Mouse (Mus musculus): ENCODE measurements around the gene Bves. TPM values are rescaled to one million over a fixed set of nuclear protein-coding genes. Genes with fewer than 3 reads are reported as not detected.
"Not testable (repeated sequence)": the region's sequence is repeated elsewhere in the genome, so short reads cannot be mapped to it uniquely, and the experiment has no call there.

Bves gene
- total RNA-seq, 2 experiments from 2014 or later, result 0.34 to 1.1 TPM

DNA sequence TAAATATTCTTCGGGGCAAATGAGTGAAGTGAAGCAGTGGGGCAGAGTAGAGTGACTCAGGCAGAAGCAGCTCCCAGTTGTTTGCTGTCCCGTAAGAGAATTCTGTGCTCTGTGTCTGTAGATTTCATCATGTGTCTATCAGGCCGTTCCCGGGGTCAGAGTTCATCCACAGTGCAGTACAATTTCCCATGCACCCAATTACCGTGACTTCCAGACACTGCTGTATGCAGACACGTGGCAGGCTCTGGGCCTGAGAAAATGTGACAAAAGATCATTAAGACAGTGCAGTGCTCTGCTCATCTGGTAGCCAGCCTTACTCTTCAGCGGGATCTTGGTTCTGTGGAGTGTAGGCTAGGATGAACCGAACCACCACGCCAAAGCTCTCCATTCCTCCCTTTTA is 9.6 kb downstream of the Bves start:
- intact Hi-C loops (cut with DNase I), result no loop called here
- DNase-seq, result no peak

DNA sequence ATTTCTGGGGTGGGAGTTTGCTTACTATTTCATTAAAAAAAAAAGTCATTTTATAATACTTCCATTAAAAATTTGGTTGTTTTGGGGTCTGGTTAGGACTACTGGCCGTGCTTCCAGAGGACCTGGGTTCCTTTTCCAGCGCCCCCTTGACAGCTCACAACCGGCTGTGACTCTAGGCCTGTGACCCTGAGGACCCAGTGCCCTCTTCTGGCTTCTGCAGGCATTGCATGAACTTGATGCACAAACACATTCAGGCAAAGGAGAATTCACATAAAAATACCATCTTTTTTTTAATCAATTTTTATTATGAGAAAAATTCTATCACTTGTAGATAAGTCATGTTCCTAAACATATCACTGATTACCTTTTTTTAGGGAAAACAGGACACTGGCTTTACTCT is 12.6 kb downstream of the Bves start:
- DNase-seq; intact Hi-C loops (cut with DNase I): not testable (repeated sequence)

DNA sequence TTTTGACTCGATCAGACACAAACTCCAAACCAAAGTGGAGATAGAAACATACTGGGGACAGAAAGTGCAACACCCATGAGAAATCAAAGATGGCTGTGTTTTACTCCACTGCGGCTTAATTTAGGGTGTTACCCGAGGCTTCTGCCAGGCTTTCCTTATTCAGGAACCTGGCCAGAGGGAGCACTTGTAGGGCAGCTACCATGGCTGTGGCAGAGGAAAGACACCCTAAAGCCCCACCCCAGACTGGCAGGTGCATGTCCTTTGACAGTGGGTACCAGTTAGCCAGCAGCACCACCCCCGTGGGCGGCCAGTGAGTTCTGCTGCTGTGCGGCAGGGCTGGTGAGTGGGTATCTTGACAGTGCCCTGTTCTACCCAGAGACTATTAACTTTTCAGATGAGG is 20.5 kb downstream of the Bves start:
- intact Hi-C loops (cut with DNase I), result no loop called here
- DNase-seq, result no peak

DNA sequence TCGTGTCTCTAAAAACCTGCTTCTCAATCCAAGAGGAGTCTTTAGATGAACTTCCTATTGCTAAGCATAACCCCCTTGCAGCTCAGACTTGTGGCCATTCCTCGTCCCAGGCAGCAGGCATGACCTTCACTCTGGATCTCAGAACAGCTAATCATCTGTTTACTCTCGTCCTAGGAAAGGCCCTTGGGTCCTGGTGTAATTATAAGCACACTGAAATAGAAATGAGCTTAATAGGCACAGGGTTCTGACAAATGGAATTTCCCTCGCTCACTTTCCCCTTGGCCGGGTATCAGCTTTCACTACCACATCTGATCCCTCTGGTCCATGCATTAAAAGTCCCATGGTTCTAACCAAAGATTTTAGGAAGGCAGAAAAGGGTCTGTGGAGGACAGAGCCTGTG is 27.8 kb downstream of the Bves start:
- DNase-seq, result no peak

DNA sequence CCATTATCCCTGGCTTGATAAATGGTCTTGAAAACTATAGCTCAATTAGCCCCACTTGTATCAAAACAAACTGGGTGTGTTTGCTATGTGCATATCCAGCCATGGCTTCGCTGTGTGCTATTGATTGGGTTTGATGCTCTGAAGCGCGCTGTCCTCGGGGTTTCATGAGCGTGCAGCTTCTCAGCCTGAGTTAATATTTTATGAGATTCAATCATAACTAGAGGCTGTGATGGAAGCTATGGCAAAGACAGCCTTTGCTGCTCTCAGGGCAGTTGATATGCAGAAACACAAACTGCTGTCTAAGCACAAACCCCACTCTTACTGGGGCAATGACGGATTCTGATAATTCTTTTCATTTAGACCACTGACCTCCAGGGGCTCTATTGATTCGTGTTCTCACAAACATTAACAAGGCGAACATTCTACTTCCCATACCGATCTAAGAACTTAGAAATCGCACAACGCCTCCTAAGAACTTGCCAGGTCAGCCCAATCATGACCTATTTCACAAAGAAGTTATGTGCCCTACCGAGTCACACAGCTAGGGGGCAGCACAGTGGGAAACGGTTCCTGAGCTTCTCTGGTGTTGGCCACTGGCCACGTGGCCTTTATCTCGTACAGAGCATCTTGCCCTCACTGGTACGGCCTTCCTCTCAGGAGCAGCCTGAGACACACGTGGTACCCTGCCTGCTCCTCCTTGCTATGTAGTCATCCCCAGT is 31.6 kb downstream of the Bves start:
- intact Hi-C loops (cut with DNase I), result no loop called here
- no peak for DNase-seq

More for the DNA sequence above, 27.8 kb downstream of the Bves start:
- intact Hi-C loops (cut with DNase I), result no loop called here

DNA sequence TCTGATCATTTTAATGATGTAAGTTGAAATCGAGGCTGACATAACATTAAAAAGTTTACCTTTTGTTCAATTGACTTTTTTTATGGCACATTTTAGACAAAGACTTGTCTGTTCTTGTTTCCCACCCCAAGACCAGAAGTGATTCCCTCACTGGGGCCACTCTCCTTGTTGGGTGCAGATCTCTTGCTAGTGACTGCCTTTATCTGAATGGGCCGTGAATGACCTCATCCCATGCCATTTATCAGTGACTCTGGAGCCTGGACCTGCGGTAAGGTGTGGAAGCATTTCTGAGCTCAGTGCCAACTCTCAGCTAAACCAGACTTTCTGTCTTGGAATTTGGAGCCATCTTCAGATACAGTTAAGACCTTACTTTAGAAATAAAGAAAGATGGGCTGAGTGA is 34.1 kb downstream of the Bves start:
- intact Hi-C loops (cut with DNase I), result loop anchor here (5.0 kb wide), 2 partner anchors 257 to 272 kb away; no protein-coding TSS in a partner anchor
- DNase-seq, result no peak

DNA sequence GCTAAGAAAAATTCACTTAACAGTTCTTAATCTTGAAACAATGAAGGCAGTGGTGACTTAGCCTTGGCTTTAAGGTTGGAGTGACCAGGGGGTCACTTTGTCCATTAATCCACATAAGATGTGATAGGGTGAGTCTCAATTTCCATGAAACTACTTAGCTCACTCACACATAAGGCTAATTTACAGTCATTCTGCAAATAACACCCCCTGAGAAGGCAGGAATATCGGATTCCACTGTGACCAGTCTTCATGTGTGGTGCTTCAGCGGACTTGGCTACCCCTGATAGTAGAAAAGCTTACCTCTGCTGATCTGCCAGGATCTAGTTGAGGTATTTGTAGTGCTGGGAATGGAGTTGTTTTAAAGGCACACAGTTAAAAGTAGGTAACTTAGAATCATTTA is 35.0 kb downstream of the Bves start:
- intact Hi-C loops (cut with DNase I), result loop anchor here (5.0 kb wide), 2 partner anchors 258 to 273 kb away; no protein-coding TSS in a partner anchor
- no peak for DNase-seq

DNA sequence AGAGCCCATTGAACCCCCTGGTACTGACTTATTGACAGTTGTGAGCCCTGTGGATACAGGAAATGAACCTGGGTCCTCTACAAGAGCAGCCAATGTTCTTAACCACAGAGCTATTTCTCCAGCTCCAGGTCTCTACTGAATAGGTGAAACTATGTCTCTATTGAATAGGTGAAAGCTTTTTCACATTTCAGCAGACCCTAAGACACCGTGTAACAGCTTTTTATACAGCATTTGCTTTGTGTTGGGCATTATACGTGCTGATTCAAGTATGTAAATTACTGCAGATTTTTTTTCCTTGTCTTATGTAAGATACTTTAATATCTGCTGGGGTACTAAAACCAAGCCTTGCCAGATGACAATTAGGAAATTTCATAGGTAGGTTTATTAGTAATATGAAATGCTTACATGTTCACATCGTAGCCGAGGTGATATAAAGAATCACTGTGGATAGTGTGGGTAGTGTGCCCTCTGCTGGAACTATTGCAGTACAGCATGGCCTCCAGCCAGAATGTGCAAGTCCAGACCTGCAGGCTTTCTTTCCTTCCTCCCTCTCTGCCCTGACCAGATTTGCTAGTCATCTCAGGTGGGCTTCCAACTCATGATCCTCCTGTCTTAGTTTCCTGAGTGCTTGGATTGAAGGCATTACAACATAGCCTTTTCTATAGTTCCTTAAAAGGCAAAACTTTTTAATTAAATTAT is 37.6 kb downstream of the Bves start:
- intact Hi-C loops (cut with DNase I), result loop anchor here (5.0 kb wide), 2 partner anchors 261 to 276 kb away; no protein-coding TSS in a partner anchor
- peak; percentile 68 for DNase-seq

DNA sequence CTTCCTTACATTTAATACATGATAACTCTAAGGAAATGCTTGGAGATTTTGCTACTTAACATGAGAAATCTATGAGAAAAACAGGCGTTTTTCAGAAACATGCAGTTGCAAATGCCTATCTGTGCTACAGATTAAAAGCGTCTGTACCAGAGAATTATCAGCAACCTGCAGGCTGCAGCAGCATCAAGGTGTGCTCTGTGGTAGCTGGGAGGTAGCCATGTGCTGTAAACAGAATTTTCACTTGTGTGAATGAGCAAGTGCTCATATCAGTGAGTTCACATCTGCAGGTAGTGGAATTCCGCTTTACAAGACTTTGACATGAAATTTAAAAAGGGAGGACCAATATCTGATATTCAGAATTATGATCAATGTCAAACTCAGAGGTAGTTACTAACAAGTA is 42.7 kb downstream of the Bves start:
- DNase-seq, result no peak
- intact Hi-C loops (cut with DNase I), result no loop called here

DNA sequence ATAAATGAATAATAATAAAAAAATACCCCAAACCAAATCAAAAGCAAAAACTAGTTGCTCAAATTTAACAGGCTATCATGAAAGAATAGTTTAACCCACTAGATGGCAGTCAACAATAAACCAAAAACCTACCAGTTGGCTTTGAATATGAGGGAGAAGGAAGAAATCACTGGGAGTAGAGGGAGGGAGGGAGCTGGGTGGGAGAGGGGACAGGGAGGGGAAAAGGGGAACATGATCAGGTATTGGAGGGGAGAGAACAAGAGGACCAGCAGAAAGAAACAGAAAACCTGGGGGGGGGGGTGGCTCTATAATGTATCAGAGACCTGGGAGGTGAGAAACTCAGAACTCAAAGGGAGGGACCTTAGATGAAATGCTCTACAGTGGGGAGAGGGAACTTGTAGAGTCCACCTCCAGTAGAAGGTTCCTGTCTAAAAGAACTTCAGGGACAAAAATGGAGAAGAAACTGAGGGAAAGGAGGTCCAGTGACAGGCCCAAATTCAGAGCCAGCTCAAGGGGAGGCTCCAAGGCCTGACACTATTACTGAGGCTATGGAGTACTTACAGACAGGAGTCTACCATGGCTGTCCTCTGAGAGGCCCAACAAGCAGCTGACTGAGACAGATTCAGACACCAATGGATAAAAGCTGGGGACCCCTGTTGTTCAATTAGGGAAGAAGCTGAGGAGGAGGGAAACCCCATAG is 46.5 kb downstream of the Bves start:
- intact Hi-C loops (cut with DNase I), result loop anchor here (10.0 kb wide), 1 partner anchor 123 kb away; no protein-coding TSS in a partner anchor
- DNase-seq, result no peak

DNA sequence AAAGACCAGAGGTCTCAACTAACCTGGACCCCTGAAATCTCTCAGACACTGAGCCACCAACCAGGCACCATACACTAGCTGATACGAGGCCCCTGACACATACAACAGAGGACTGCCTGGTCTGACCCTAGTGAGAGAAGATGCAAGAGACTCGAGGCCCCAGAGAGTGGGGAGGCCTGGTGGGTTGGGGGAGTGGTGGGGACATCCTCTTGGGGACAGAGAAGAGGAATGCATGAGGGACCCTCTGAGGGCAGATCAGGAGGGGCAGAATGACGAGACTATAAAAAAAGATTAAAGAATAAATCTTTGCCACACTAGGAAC is 47.0 kb downstream of the Bves start:
- intact Hi-C loops (cut with DNase I), result loop anchor here (10.0 kb wide), 1 partner anchor 122 kb away; no protein-coding TSS in a partner anchor
- no peak for DNase-seq

DNA sequence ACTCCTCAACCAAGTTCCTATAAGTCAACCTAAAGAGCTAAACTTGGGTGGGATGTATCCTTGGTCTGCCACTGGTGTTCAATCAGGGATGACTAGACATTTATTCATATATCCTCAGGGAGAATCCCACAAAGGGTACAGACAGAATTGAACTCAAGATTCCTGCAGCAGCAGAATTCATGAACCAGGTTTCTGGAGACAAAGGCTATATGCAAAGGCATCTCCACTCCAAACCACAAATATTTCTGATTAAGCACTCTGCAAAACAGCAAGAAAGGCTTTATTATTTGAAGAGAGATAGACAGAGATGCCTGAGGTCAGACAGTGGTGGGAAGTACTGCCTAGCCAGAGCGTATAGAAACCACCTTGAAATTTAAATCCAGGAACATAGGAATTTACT is 62.6 kb downstream of the Bves start:
- intact Hi-C loops (cut with DNase I), result no loop called here
- DNase-seq, result no peak

DNA sequence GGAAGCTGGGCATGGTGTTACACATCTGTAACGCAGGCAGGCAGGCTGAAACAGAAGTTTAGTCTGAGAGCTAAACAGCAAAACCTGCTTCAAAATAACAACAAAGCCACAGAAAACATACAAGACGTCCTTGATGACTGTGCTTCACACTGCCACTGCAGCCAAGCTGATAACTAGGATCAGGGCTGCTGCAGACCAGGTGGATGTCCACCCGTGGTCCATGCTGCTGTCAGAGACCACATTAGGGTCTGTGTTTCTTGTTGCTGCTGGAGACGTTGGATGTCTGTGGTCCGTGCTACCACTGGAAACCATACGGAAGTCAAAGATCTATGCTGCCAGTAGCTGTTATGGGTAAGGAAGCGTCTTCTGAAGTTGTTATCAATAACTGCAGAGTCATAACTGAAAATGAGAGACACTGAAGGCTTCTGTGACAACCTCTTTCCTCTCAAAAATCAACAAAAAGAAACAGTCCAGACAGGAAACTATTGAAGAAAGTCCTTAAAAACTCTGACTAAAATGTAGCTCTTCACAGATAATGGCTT is 64.2 kb downstream of the Bves start:
- intact Hi-C loops (cut with DNase I), result no loop called here
- no peak for DNase-seq

DNA sequence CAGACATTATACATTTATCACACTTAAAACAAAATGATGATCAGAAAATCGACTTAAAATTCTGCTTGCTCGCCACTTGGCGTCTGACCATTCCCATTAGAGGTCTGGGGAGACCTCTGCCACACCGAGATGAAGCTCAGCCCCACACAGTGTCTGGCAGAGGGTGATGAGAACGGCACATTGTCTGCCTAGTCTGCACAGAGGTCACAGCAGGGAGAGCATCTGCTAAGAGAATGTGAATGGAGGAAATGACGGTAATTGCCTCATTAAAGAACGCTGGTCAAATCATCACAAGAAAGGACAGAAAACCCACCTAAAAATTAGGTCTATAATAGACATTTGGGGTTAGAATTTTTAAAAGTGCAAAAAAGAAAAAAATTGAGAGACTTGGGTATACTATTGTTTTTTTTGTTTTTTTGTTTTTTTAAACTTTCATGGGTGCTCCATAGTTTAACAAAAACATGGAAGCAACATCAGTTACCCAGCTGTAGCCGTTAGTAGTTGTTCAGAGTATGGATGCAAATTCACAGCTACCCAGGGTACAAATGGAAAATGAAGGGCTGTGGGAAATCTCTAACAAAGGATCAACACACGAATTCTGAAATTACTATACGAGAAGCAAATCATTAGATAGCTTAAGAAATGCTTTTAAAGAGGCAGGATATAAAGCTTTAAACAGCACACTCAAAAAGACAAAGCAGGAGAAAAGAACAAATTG is 75.2 kb downstream of the Bves start:
- peak; percentile 62 for DNase-seq
- intact Hi-C loops (cut with DNase I), result no loop called here

DNA sequence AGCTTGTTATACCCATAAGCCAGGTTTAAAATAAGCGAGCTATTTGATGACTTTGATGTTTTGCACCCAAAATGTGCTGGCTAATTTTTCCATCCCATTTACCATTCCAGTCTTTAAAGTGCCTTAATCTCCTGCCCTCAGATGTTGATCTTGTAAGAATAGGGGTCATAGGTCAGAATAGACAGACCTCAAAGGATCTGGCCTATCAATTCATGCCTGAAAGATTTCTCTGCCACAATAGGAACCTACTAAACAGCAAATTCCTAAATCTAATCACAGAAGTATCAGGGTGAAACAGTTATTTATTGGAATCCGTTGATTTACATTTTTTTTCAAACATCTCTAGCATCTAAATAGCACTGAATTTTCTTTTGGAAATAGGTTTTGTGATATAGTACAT is 76.2 kb downstream of the Bves start:
- intact Hi-C loops (cut with DNase I), result no loop called here
- no peak for DNase-seq

DNA sequence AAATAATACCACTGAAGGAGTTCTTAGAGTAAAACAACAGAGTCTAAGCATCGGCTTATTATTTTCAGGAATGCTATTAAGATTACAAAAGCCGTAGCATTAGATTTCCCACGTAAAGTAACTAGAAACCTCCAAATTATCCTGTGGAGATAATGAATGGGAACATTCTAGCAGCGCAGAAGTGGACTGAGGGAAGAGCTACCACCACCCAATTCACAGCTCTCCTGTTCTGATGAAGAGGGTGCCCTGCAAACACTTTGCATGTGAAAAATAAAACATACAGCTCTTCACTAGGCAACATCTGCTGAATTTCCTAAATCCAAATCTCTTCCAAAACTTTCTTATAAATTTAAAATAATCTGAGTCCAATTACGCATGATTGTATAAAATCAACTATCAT is 76.6 kb downstream of the Bves start:
- intact Hi-C loops (cut with DNase I), result no loop called here
- DNase-seq, result no peak

Other genes starting within 250 kb of the Bves start
- gene Popdc3, start 157.7 kb upstream of the Bves start, total RNA-seq (2021), result 1 to 10 TPM; 1.4 TPM
- 1 to 10 TPM; 4.5 to 5.9 TPM for gene Lin28b, start 150.6 kb downstream of the Bves start, total RNA-seq (2021)
- 10 to 100 TPM; 25.1 to 25.4 TPM for gene Hace1, start 242.1 kb downstream of the Bves start, total RNA-seq (2021)